Mouse (Mus musculus) ovary, adult 18-20 months (tissue): ENCODE data around the gene Fancm.
A peak's percentile ranks its signal among the peaks of the same experiment; 100 is the strongest.
"Not testable (repeated sequence)": the region's sequence is repeated elsewhere in the genome, so short reads cannot be mapped to it uniquely, and the experiment has no call there.

ENCODE experiments used
- DNase-seq: peaks from one replicate; pipeline ENCODE4 v3.0.0; 2022; ENCODE audit warnings: low spot score, mixed read lengths

Gene Fancm

GRCm38 (mm10) chr12:65119451-65119850 is 44.0 kb downstream of the Fancm start:
- no peak for DNase-seq

GRCm38 (mm10) chr12:65136121-65136520 is 60.7 kb downstream of the Fancm start:
- not testable (repeated sequence) for DNase-seq

- DNase-seq, result peak; percentile 91
These were observed 96.9 kb downstream of the Fancm start, which contains the start of gene Mis18bp1 for GRCm38 (mm10) chr12:65172021-65172951. TSS of gene Mis18bp1 (minus strand) at chr12:65172604.

GRCm38 (mm10) chr12:65172959-65173358 is 97.6 kb downstream of the Fancm start:
- DNase-seq, result peak; percentile 17

GRCm38 (mm10) chr12:65173736-65174135 is 98.3 kb downstream of the Fancm start:
- no peak for DNase-seq
